Mouse (Mus musculus) lung, adult 2 months (tissue): ENCODE measurements at regions not wholly inside any gene's neighbourhood (a gene's known extent, or its start where the extent isn't known, plus 50 kb on each side); places are given as distances from the start of the nearest gene placed in this dataset.

Source experiments
- CTCF ChIP-seq: fragments of 200-500 bp; IDR thresholded peaks from 2 replicates; pipeline ENCODE4 v1.5.1; 2011; ENCODE audit warnings: mild to moderate bottlenecking, low read length, control low read depth; ENCODE audit not compliant: insufficient read depth
- POLR2A ChIP-seq: fragments of 200-500 bp; IDR thresholded peaks from 2 replicates; pipeline ENCODE4 v1.6.1; 2011; ENCODE audit warnings: low read depth, mild to moderate bottlenecking, control low read depth, low read length, borderline replicate concordance; ENCODE audit errors: extremely low read depth

DNA sequence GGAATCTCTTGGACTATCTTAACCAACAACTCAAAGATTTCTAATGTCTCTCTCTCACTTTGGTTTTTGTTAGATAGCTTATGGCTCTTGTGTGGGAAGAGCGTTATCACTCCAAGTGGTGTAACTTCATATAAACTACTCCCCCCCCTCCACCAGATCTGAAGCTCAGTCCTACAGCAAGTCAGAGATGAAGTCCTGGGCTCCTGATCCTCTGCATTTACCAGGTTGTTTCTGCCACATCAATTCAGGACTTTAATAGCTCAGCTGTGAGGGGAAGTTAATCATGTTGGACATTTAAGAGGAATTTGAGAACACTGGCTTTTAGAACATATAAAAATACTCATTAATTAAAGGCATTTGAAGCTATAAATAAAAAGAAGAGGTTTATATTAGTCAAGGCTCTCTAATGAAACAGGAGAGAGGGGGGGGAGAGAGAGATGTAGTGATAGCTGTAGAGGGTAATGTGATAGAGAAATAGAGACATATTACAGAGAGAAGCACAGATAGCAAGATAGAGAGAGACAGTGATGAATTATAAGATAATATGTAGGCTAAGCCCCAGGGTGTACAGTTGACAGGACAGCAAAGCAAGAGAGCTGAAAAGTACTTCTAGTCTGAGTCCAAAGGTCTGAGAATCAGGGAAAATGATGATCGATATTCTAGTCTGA, 166.7 kb downstream of the Calcrl start:
- no peak for TF ChIP-seq CTCF
- no peak for TF ChIP-seq POLR2A
